Mouse (Mus musculus) heart, postnatal 0 days (tissue): ENCODE measurements around the gene Sec22b. TPM values are rescaled to one million over a fixed set of nuclear protein-coding genes. Genes with fewer than 3 reads are reported as not detected.

Source experiments
- ATAC-seq: fragments of 200-750 bp; cut with Nextera tagmentation; 2 replicates; pipeline ENCODE4 v1.8.0; 2017; ENCODE audit warnings: low read depth, moderate number of reproducible peaks, moderate library complexity; ENCODE audit not compliant: insufficient read depth
- DNase-seq: peaks from one replicate; pipeline ENCODE4 v3.0.0-alpha.2; 2016; ENCODE audit warnings: low spot score
- H3K27ac ChIP-seq: fragments of 300-500 bp; sonication (generic); 2 replicates; pipeline ENCODE4 v1.5.1; 2014; ENCODE audit warnings: low read depth, mild to moderate bottlenecking
- H3K27me3 ChIP-seq: fragments of 300-500 bp; sonication (generic); 2 replicates; pipeline ENCODE4 v1.6.1; 2014; ENCODE audit warnings: low read length, mixed read lengths; ENCODE audit not compliant: control insufficient read depth, insufficient read depth
- H3K36me3 ChIP-seq: fragments of 300-500 bp; sonication (generic); replicated peaks from 2 replicates; pipeline ENCODE4 v1.6.1; 2014; ENCODE audit warnings: low read length, mixed read lengths; ENCODE audit not compliant: control insufficient read depth, insufficient read depth
- H3K4me1 ChIP-seq: fragments of 300-500 bp; sonication (generic); 2 replicates; pipeline ENCODE4 v1.6.1; 2014; ENCODE audit warnings: antibody characterized with exemption; ENCODE audit not compliant: control insufficient read depth, insufficient read depth
- H3K4me2 ChIP-seq: fragments of 300-500 bp; sonication (generic); 2 replicates; pipeline ENCODE4 v1.6.1; 2014; ENCODE audit warnings: low read depth, mild to moderate bottlenecking, low read length, moderate library complexity
- H3K4me3 ChIP-seq: fragments of 300-500 bp; sonication (generic); 2 replicates; pipeline ENCODE4 v1.5.1; 2014; ENCODE audit warnings: low read depth, low read length
- H3K9ac ChIP-seq: fragments of 300-500 bp; sonication (generic); replicated peaks from 2 replicates; pipeline ENCODE4 v1.6.1; 2014; ENCODE audit warnings: low read depth, low read length, mixed read lengths
- H3K9me3 ChIP-seq: fragments of 300-500 bp; sonication (generic); replicated peaks from 2 replicates; pipeline ENCODE4 v1.6.1; 2016; ENCODE audit warnings: low read length; ENCODE audit not compliant: control insufficient read depth
- CTCF ChIP-seq: IDR thresholded peaks from 2 replicates; pipeline ENCODE4 v1.5.1; 2016; ENCODE audit warnings: antibody characterized with exemption, control low read depth, low read depth
- EP300 ChIP-seq: IDR thresholded peaks from 2 replicates; pipeline ENCODE4 v1.6.1; 2016; ENCODE audit warnings: antibody characterized with exemption, low read depth
- WGBS: fragments of 180-500 bp; shearing (Covaris S2); extraction: QIAGEN DNeasy Blood & Tissue Kit; methylation state at CpG from one replicate; pipeline ENCODE4 v1.1.7; 2014; 5-methylcytosine and 5-hydroxymethylcytosine counted together
- polyA plus RNA-seq: library from polyadenylated mRNA; unstranded; fragments of >200 nt; fragmentation: Nextera tagmentation; extraction: Ambion mirVana; gene quantifications from 2 replicates; pipeline ENCODE4 v1.2.1, GENCODE M21; 2015
- total RNA-seq: library from RNA; depleted of rRNA; stranded (reverse); fragments of >200 nt; gene quantifications from 2 replicates; pipeline ENCODE4 v1.2.3, GENCODE M21; 2014; ENCODE audit warnings: low replicate concordance

The Sec22b gene
- total and polyA plus RNA-seq, 2 experiments from 2014 or later, result 22.4 to 69.9 TPM

- DNase-seq, result no peak
- Histone ChIP-seq H3K9ac (no peak overlapping the region), H3K4me1 (no peaks in the 10 kb centered on the region), H3K36me3 (no peaks in the 10 kb centered on the region), H3K4me3 (no peak overlapping the region), H3K4me2 (no peak overlapping the region), H3K27me3 (0 out of 2 replicates have a peak, but pooled peaks cover 5% of the 10 kb centered on the region), H3K9me3 (peaks cover 5% of the 10 kb centered on the region; the same call in 1 of the 2 replicates), H3K27ac (no peak overlapping the region)
- no peak for TF ChIP-seq EP300
- no peak for TF ChIP-seq CTCF
- ATAC-seq, result no peak
- WGBS, result 59% methylated on average over 6 of the region's 6 CpGs
Measured at GRCm38 (mm10) chr3:97956322-97956721, 55.3 kb downstream of the Sec22b start.

- Histone ChIP-seq H3K4me3 (no peak overlapping the region), H3K9ac (no peak overlapping the region), H3K36me3 (no peaks in the 10 kb centered on the region), H3K4me1 (no peaks in the 10 kb centered on the region), H3K4me2 (no peak overlapping the region), H3K27me3 (0 out of 2 replicates have a peak, but pooled peaks cover 6% of the 10 kb centered on the region), H3K9me3 (peaks cover 5% of the 10 kb centered on the region; the same call in 1 of the 2 replicates), H3K27ac (no peak overlapping the region)
- WGBS, result 69% methylated on average over 1 of the region's 1 CpGs
- ATAC-seq (no peak), DNase-seq (no peak)
- TF ChIP-seq CTCF, result no peak
- TF ChIP-seq EP300, result no peak
Measured at GRCm38 (mm10) chr3:97956926-97957325, 55.9 kb downstream of the Sec22b start.

- H3K9me3 ChIP-seq, result no peaks in the 10 kb centered on the region
- no peak overlapping the region for H3K4me3 ChIP-seq
- H3K27me3 ChIP-seq, result 0 out of 2 replicates have a peak, but pooled peaks cover 6% of the 10 kb centered on the region
- DNase-seq (no peak), ATAC-seq (no peak)
- H3K27ac ChIP-seq, result no peak overlapping the region
- H3K4me2 ChIP-seq, result no peak overlapping the region
- TF ChIP-seq CTCF, result no peak
- no peak for TF ChIP-seq EP300
- H3K4me1 ChIP-seq, result 0 out of 2 replicates have a peak, but pooled peaks cover 3% of the 10 kb centered on the region
- 67% methylated on average over 14 of the region's 14 CpGs for WGBS
- no peaks in the 10 kb centered on the region for H3K36me3 ChIP-seq
- no peak overlapping the region for H3K9ac ChIP-seq
Measured at GRCm38 (mm10) chr3:97960783-97961594, 60.0 kb downstream of the Sec22b start.

GRCm38 (mm10) chr3:97961962-97962361, 61.0 kb downstream of the Sec22b start:
- DNase-seq (no peak), ATAC-seq (no peak)
- Histone ChIP-seq H3K4me2 (no peak overlapping the region), H3K36me3 (no peaks in the 10 kb centered on the region), H3K4me1 (0 out of 2 replicates have a peak, but pooled peaks cover 3% of the 10 kb centered on the region), H3K9ac (no peak overlapping the region), H3K4me3 (no peak overlapping the region), H3K27me3 (0 out of 2 replicates have a peak, but pooled peaks cover 6% of the 10 kb centered on the region), H3K27ac (no peak overlapping the region), H3K9me3 (no peaks in the 10 kb centered on the region)
- no peak for TF ChIP-seq EP300
- no peak for TF ChIP-seq CTCF
- 65% methylated on average over 6 of the region's 6 CpGs for WGBS

GRCm38 (mm10) chr3:97964878-97965353, 63.9 kb downstream of the Sec22b start:
- 0 out of 2 replicates have a peak, but pooled peaks have one; percentile 36 for ATAC-seq
- 30% methylated on average over 14 of the region's 14 CpGs for WGBS
- no peaks in the 10 kb centered on the region for H3K9me3 ChIP-seq
- no peak for TF ChIP-seq CTCF
- TF ChIP-seq EP300, result no peak
- DNase-seq, result peak; percentile 20
- H3K4me3 ChIP-seq, result no peak overlapping the region
- H3K36me3 ChIP-seq, result no peaks in the 10 kb centered on the region
- H3K4me1 ChIP-seq, result 0 out of 2 replicates have a peak, but pooled peaks cover 3% of the 10 kb centered on the region
- H3K4me2 ChIP-seq, result no peak overlapping the region
- 0 out of 2 replicates have a peak, but pooled peaks cover 6% of the 10 kb centered on the region for H3K27me3 ChIP-seq
- H3K9ac ChIP-seq, result no peak overlapping the region
- H3K27ac ChIP-seq, result no peak overlapping the region
